In genomic region chr10:61496231-61496630, GRCm38 (mm10) we compare ENCODE assay signal across 11 mouse cellular contexts. TPM values are rescaled to one million over a fixed set of nuclear protein-coding genes. Genes with fewer than 3 reads are reported as not detected.
DNase-seq lines count a peak whose midpoint lies in the region; ATAC-seq and TF ChIP-seq lines count a peak whose summit lies in the region.
"Had no signal": no experiment of that assay in that cellular context is flagged by ENCODE, and none has a peak within 500 bp of the region (broad histone marks: within the 10 kb centered on the region; RNA-seq: fewer than 3 reads in every experiment).

No protein-coding gene starts in this region.

- intact Hi-C loops in heart, adult 2 months (cut with DNase I) = no loop called here
- intact Hi-C loops in left cerebral cortex, postnatal 4 days (cut with DNase I) = no loop called here
- intact Hi-C loops in left cerebral cortex, postnatal 14 days (cut with DNase I) = no loop called here

- H3K9me3 ChIP-seq in heart, embryonic 10.5 days = no peaks in the 10 kb centered on the region
- H3K9me3 ChIP-seq in midbrain, embryonic 16.5 days (replicated peaks; ENCODE audit: control insufficient read depth, low read length, poor library complexity, severe bottlenecking) = no peaks in the 10 kb centered on the region
- H3K9me3 ChIP-seq: neural tube, embryonic 13.5 days had no signal

- H3K4me1 ChIP-seq in heart, embryonic 10.5 days = peaks cover 37% of the 10 kb centered on the region
- H3K4me1 ChIP-seq in heart, adult 2 months (ENCODE audit: control insufficient read depth, insufficient read depth, low read length) = no peaks in the 10 kb centered on the region
- H3K4me1 ChIP-seq in midbrain, embryonic 16.5 days (ENCODE audit: control insufficient read depth, insufficient read depth, low read length) = peaks cover 4% of the 10 kb centered on the region; the same call in 1 of the 2 replicates

- peak overlapping the region; percentile 65 for H3K27ac ChIP-seq in heart, embryonic 10.5 days
- H3K27ac ChIP-seq in heart, adult 2 months = no peak overlapping the region
- 0 out of 2 replicates have a peak overlapping the region, but pooled peaks have one; percentile 38 for H3K27ac ChIP-seq in midbrain, embryonic 16.5 days (ENCODE audit: low read length)

- DNase-seq in heart, embryonic 10.5 days (ENCODE audit: low spot score) = no peak
- no peak for DNase-seq in heart, adult 2 months
- DNase-seq in left cerebral cortex, postnatal 4 days = peak; percentile 54
- DNase-seq in left cerebral cortex, postnatal 14 days (ENCODE audit: low spot score in 2 of 2) = no peak
- DNase-seq in urinary bladder, postnatal 10 days (ENCODE audit: low spot score) = no peak
- DNase-seq in right cerebral cortex, postnatal 25 days = no peak
- DNase-seq: thymus, adult 2 months had no signal

- H3K79me2 ChIP-seq in heart, adult 2 months (replicated peaks; ENCODE audit: control insufficient read depth, insufficient read depth, low read length) = no peaks in the 10 kb centered on the region

- no peaks in the 10 kb centered on the region for H3K27me3 ChIP-seq in heart, embryonic 10.5 days (ENCODE audit: insufficient read depth, poor library complexity, severe bottlenecking)
- no peaks in the 10 kb centered on the region for H3K27me3 ChIP-seq in heart, adult 2 months (ENCODE audit: control insufficient read depth, insufficient read depth, low read length)
- H3K27me3 ChIP-seq in midbrain, embryonic 16.5 days (ENCODE audit: control insufficient read depth, insufficient read depth, low read depth, low read length) = no peaks in the 10 kb centered on the region; the same call in 1 of the 2 replicates
- H3K27me3 ChIP-seq: CH12.LX; neural tube, embryonic 13.5 days had no signal

- ATAC-seq in hematopoietic stem cell, adult 5-6 weeks (replicated peaks in 1 of 2; ENCODE audit: insufficient read depth in 1 of 2, low FRiP score in 2 of 2, low TSS enrichment in 1 of 2, low read depth in 1 of 2, poor library complexity in 2 of 2, severe bottlenecking in 2 of 2) = 0 out of 4 replicates have a peak, but pooled peaks have one; percentile 12 to 29
- ATAC-seq in midbrain, embryonic 16.5 days = no peak

- TF ChIP-seq EP300 in heart, adult 2 months (IDR thresholded peaks at IDR 0.05; ENCODE audit: insufficient read depth, low read depth, low read length) = no peak

- no peaks in the 10 kb centered on the region for H3K36me3 ChIP-seq in heart, embryonic 10.5 days
- no peaks in the 10 kb centered on the region for H3K36me3 ChIP-seq in heart, adult 2 months (ENCODE audit: control insufficient read depth, insufficient read depth, low read length)
- no peaks in the 10 kb centered on the region for H3K36me3 ChIP-seq in midbrain, embryonic 16.5 days (ENCODE audit: control insufficient read depth, insufficient read depth, low read length)
- H3K36me3 ChIP-seq: neural tube, embryonic 13.5 days had no signal

- H3K9ac ChIP-seq in heart, adult 2 months (ENCODE audit: low read depth, low read length) = no peak overlapping the region
- peak overlapping the region; percentile 30; the same call in 1 of the 2 replicates for H3K9ac ChIP-seq in midbrain, embryonic 16.5 days (ENCODE audit: low read depth, low read length)
- H3K9ac ChIP-seq: neural tube, embryonic 13.5 days had no signal

- 70% methylated on average over 9 of the region's 9 CpGs for WGBS in heart, embryonic 10.5 days
- 58% methylated on average over 9 of the region's 9 CpGs for WGBS in heart, adult 2 months
- 37% methylated on average over 9 of the region's 9 CpGs for WGBS in midbrain, embryonic 16.5 days

- TF ChIP-seq POLR2A in heart, adult 2 months (IDR thresholded peaks at IDR 0.05; ENCODE audit: insufficient read depth, low read depth, low read length) = no peak

- no peak overlapping the region for H3K4me2 ChIP-seq in midbrain, embryonic 16.5 days (ENCODE audit: low read length)
- H3K4me2 ChIP-seq: neural tube, embryonic 13.5 days had no signal

- H3K4me3 ChIP-seq in heart, embryonic 10.5 days = no peak overlapping the region
- no peak overlapping the region for H3K4me3 ChIP-seq in heart, adult 2 months
- no peak overlapping the region for H3K4me3 ChIP-seq in midbrain, embryonic 16.5 days (ENCODE audit: low read depth, low read length)
- H3K4me3 ChIP-seq: neural tube, embryonic 13.5 days had no signal

- no peak for TF ChIP-seq CTCF in heart, adult 2 months (IDR thresholded peaks at IDR 0.05)

RNA-seq across cellular contexts. Expression of gene Lrrc20, which starts 20.6 kb away (rescaled TPM):
- polyA plus RNA-seq in heart, embryonic 10.5 days (2016; fragmentation: Nextera tagmentation; extraction: Ambion mirVana) = 10.5 and 14.0 TPM in 2 replicates
- 10 to 100 TPM; 29.9 to 32.0 TPM for total RNA-seq in heart, adult 2 months (2021)
- 38.9 and 55.5 TPM in 2 replicates for polyA plus RNA-seq in heart, adult 2 months (2012; rRNA removed)
- total RNA-seq in left cerebral cortex, postnatal 4 days (2021) = 10 to 100 TPM; 20.0 to 22.1 TPM
- total RNA-seq in left cerebral cortex, postnatal 14 days (2021) = 10 to 100 TPM; 13.0 to 13.9 TPM
- 2.3 and 3.7 TPM in 2 replicates for total RNA-seq in hematopoietic stem cell, adult 5-6 weeks (2017)
- 14.6 and 15.7 TPM in 2 replicates for polyA plus RNA-seq in midbrain, embryonic 16.5 days (2015; fragmentation: Nextera tagmentation; extraction: Ambion mirVana)

RNA-seq across cellular contexts. Expression of gene Eif4ebp2, which starts 43.8 kb away (rescaled TPM):
- 51.2 and 53.1 TPM in 2 replicates for polyA plus RNA-seq in heart, embryonic 10.5 days (2016; fragmentation: Nextera tagmentation; extraction: Ambion mirVana)
- total RNA-seq in heart, adult 2 months (2021) = 10 to 100 TPM; 70.9 to 71.3 TPM
- 53.3 and 71.9 TPM in 2 replicates for polyA plus RNA-seq in heart, adult 2 months (2012; rRNA removed)
- 10 to 100 TPM; 68.6 to 71.7 TPM for total RNA-seq in left cerebral cortex, postnatal 4 days (2021)
- total RNA-seq in left cerebral cortex, postnatal 14 days (2021) = 10 to 100 TPM; 43.0 to 45.8 TPM
- 12.8 and 17.4 TPM in 2 replicates for total RNA-seq in hematopoietic stem cell, adult 5-6 weeks (2017)
- polyA plus RNA-seq in midbrain, embryonic 16.5 days (2015; fragmentation: Nextera tagmentation; extraction: Ambion mirVana) = 36.9 and 49.2 TPM in 2 replicates
